Mouse (Mus musculus) liver, adult 2 months (tissue): ENCODE results near the gene Csf2. TPM values are rescaled to one million over a fixed set of nuclear protein-coding genes. Genes with fewer than 3 reads are reported as not detected.

Source experiments
- DNase-seq: peaks from one replicate; pipeline ENCODE4 v3.0.0-alpha.2; 2011; ENCODE audit warnings: low read depth, low spot score; ENCODE audit errors: extremely low read depth
- H3K27ac ChIP-seq: fragments of 200-500 bp; replicated peaks from 2 replicates; pipeline ENCODE4 v1.5.1; 2012; ENCODE audit warnings: low read depth, mild to moderate bottlenecking, control low read depth, inconsistent platforms, low read length; ENCODE audit not compliant: insufficient read depth
- H3K27me3 ChIP-seq: fragments of 200-500 bp; 2 replicates; pipeline ENCODE4 v1.6.1; 2012; ENCODE audit warnings: mild to moderate bottlenecking, moderate library complexity, low read length, inconsistent platforms; ENCODE audit not compliant: control insufficient read depth, insufficient read depth
- H3K36me3 ChIP-seq: fragments of 200-500 bp; 2 replicates; pipeline ENCODE4 v1.6.1; 2012; ENCODE audit warnings: low read length, inconsistent platforms; ENCODE audit not compliant: control insufficient read depth, insufficient read depth
- H3K4me1 ChIP-seq: fragments of 200-500 bp; 2 replicates; pipeline ENCODE4 v1.6.1; 2011; ENCODE audit warnings: low read length; ENCODE audit not compliant: control insufficient read depth, insufficient read depth
- H3K4me3 ChIP-seq: fragments of 200-500 bp; 2 replicates; pipeline ENCODE4 v1.5.1; 2011; ENCODE audit warnings: low read depth, mild to moderate bottlenecking, control low read depth, low read length, moderate library complexity; ENCODE audit not compliant: insufficient read depth
- H3K79me2 ChIP-seq: fragments of 200-500 bp; 2 replicates; pipeline ENCODE4 v1.6.1; 2012; ENCODE audit warnings: inconsistent platforms, mild to moderate bottlenecking, low read length, moderate library complexity; ENCODE audit not compliant: control insufficient read depth, insufficient read depth
- H3K9ac ChIP-seq: fragments of 200-500 bp; 2 replicates; pipeline ENCODE4 v1.6.1; 2012; ENCODE audit warnings: low read depth, mild to moderate bottlenecking, control low read depth, inconsistent platforms, low read length
- CTCF ChIP-seq: fragments of 200-500 bp; IDR thresholded peaks from 2 replicates; pipeline ENCODE4 v1.5.1; 2011; ENCODE audit warnings: low read depth, low read length, control low read depth
- POLR2A ChIP-seq: fragments of 200-500 bp; IDR thresholded peaks from 2 replicates; pipeline ENCODE4 v1.6.1; 2011; ENCODE audit warnings: low read length, control low read depth; ENCODE audit not compliant: insufficient read depth; ENCODE audit errors: extremely low read depth
- WGBS: fragments of 180-500 bp; shearing (Covaris S2); methylation state at CpG from one replicate; pipeline ENCODE4 v1.1.7; 2018; 5-methylcytosine and 5-hydroxymethylcytosine counted together
- polyA plus RNA-seq: library from polyadenylated mRNA; depleted of rRNA; stranded (reverse); fragments of >200 nt; gene quantifications from 2 replicates; pipeline ENCODE4 v1.2.3, GENCODE M21; 2012
- total RNA-seq: library from RNA; depleted of rRNA; stranded (reverse); fragments of >200 nt; gene quantifications from 2 replicates; pipeline ENCODE4 v1.2.3, GENCODE M21; 2014

The Csf2 gene
- total and polyA plus RNA-seq, 2 experiments = not detected

GRCm38 (mm10) chr11:54249748-54250147, 281 bp upstream of the Csf2 start:
- Histone ChIP-seq H3K36me3 (no peaks in the 10 kb centered on the region), H3K4me1 (no peaks in the 10 kb centered on the region), H3K4me3 (no peak overlapping the region), H3K27ac (no peak overlapping the region), H3K79me2 (no peaks in the 10 kb centered on the region), H3K27me3 (no peaks in the 10 kb centered on the region), H3K9ac (no peak overlapping the region)
- TF ChIP-seq POLR2A = no peak
- TF ChIP-seq CTCF = no peak
- 89% methylated on average over 3 of the region's 3 CpGs for WGBS
- no peak for DNase-seq

DNA sequence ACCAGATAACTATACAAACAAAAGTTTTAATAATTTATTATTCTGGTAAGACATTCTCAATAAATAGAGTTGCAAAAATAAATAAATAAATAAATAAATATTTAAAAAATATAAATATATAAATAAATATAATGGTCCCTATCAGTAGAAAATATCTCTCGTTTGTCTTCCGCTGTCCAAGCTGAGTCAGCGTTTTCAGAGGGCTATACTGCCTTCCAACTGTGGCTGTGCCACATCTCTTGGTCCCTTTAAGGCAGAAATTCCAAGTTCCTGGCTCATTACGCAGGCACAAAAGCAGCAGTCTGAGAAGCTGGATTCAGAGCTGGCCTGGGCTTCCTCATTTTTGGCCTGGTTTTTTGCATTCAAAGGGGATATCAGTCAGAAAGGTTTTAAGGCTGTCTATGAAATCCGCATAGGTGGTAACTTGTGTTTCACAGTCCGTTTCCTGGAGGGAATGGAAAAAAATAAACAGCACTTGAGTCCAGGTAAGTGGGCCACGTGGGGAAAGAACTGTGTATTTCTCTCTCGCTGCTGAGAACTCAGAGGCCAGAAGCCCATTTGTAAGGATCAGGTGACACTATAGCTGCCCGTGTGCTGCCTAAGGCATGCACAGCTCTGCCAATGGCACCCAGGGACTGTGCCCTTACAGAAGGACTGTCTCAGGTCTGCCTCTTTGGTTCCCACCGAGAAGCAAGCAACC, 2.1 kb downstream of the Csf2 start:
- DNase-seq = no peak
- TF ChIP-seq POLR2A = no peak
- TF ChIP-seq CTCF = no peak
- no peaks in the 10 kb centered on the region for H3K79me2 ChIP-seq

DNA sequence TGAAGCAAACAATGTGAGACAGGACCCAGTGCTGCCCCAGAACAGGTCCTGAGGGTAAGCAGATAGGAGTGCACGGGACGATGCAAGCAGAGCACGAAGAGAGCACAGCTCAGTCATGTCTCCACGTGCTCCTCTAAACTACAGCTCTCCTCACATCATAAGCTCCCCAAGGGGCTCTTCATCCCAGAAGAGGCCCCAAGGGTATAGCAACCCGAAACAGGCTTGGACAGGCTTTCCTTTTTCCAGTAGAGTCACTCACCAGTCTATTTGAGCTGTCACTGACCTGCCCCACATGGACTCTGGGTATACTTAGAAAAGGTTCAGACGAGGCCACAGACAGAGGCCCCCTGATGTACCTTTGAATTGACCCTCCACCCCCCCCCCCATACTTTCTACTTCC, 5.0 kb downstream of the Csf2 start:
- WGBS = 80% methylated on average over 6 of the region's 6 CpGs
- TF ChIP-seq POLR2A (no peak), CTCF (no peak)

More for the DNA sequence above, 2.1 kb downstream of the Csf2 start:
- H3K4me3 ChIP-seq = no peak overlapping the region
- no peaks in the 10 kb centered on the region for H3K36me3 ChIP-seq
- H3K9ac ChIP-seq = no peak overlapping the region
- WGBS = 81% methylated on average over 10 of the region's 10 CpGs
- no peak overlapping the region for H3K27ac ChIP-seq
- H3K4me1 ChIP-seq = no peaks in the 10 kb centered on the region
- H3K27me3 ChIP-seq = no peaks in the 10 kb centered on the region

GRCm38 (mm10) chr11:54242494-54242893, 7.0 kb downstream of the Csf2 start:
- no peak for DNase-seq
- Histone ChIP-seq H3K79me2 (no peaks in the 10 kb centered on the region), H3K4me3 (no peak overlapping the region), H3K27ac (no peak overlapping the region), H3K36me3 (no peaks in the 10 kb centered on the region), H3K9ac (no peak overlapping the region), H3K27me3 (no peaks in the 10 kb centered on the region), H3K4me1 (no peaks in the 10 kb centered on the region)
- TF ChIP-seq CTCF = no peak
- TF ChIP-seq POLR2A = no peak
- 87% methylated on average over 3 of the region's 3 CpGs for WGBS

More for the DNA sequence above, 5.0 kb downstream of the Csf2 start:
- no peak overlapping the region for H3K27ac ChIP-seq
- no peak overlapping the region for H3K9ac ChIP-seq
- H3K4me3 ChIP-seq = no peak overlapping the region
- no peak for DNase-seq
- H3K4me1 ChIP-seq = no peaks in the 10 kb centered on the region
- no peaks in the 10 kb centered on the region for H3K36me3 ChIP-seq
- H3K79me2 ChIP-seq = no peaks in the 10 kb centered on the region
- H3K27me3 ChIP-seq = no peaks in the 10 kb centered on the region

- Histone ChIP-seq H3K27me3 (no peaks in the 10 kb centered on the region), H3K36me3 (no peaks in the 10 kb centered on the region), H3K4me3 (no peak overlapping the region), H3K4me1 (no peaks in the 10 kb centered on the region), H3K79me2 (no peaks in the 10 kb centered on the region), H3K9ac (no peak overlapping the region), H3K27ac (no peak overlapping the region)
- no peak for DNase-seq
- 70% methylated on average over 2 of the region's 2 CpGs for WGBS
- TF ChIP-seq POLR2A = no peak
- TF ChIP-seq CTCF = no peak
Measured at GRCm38 (mm10) chr11:54236939-54237338, 12.5 kb downstream of the Csf2 start.

GRCm38 (mm10) chr11:54227478-54227877, 22.0 kb downstream of the Csf2 start:
- H3K4me3 ChIP-seq = no peak overlapping the region
- DNase-seq = no peak
- H3K79me2 ChIP-seq = no peaks in the 10 kb centered on the region
- no peaks in the 10 kb centered on the region for H3K36me3 ChIP-seq
- H3K9ac ChIP-seq = no peak overlapping the region
- no peak overlapping the region for H3K27ac ChIP-seq
- no peaks in the 10 kb centered on the region for H3K27me3 ChIP-seq
- H3K4me1 ChIP-seq = no peaks in the 10 kb centered on the region
- 86% methylated on average over 2 of the region's 2 CpGs for WGBS
- TF ChIP-seq POLR2A (no peak), CTCF (no peak)
